Mouse (Mus musculus): ENCODE data around the gene Atp9a. TPM values are rescaled to one million over a fixed set of nuclear protein-coding genes. Genes with fewer than 3 reads are reported as not detected.

Atp9a gene
- polyA plus RNA-seq, 1 experiment from 2014 or later, result 24.1 TPM

DNA sequence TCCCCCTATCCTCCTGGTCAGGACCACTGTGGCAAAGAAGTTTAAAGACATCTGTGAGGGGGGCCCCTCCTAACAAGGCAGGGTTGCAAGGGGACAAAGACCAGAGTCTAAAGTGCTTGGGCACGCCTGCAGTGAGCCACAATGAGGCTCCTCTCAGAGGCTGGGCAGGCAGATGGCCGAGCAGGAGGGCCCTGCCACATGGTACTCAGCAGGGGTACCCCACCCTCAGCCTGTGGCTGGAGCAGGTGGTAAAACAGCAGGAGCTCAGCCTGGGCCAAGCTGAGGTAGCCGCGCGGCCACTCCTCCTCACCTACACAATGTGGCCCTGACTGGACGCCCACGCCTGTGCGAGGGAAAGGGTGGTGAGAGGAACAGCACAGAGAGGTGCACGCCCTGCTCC is 64.6 kb downstream of the Atp9a start:
- H3K4me2 ChIP-seq (replicated peaks; ENCODE audit: low read depth), result no peak overlapping the region
- no peak overlapping the region for H3K4me3 ChIP-seq (ENCODE audit: low read depth, low read length)
- H3K27ac ChIP-seq (replicated peaks), result no peak overlapping the region
- H3K27me3 ChIP-seq (ENCODE audit: control insufficient read depth, insufficient read depth, low read length), result no peaks in the 10 kb centered on the region
- peak; percentile 38 for ATAC-seq (ENCODE audit: low FRiP score, low TSS enrichment)
- no peak overlapping the region for H3K9ac ChIP-seq (ENCODE audit: low read length)
- no peak for DNase-seq (ENCODE audit: low spot score)
- H3K4me1 ChIP-seq (replicated peaks; ENCODE audit: control insufficient read depth, insufficient read depth), result no peaks in the 10 kb centered on the region
- WGBS, result 66% methylated on average over 9 of the region's 9 CpGs
- peaks cover 3% of the 10 kb centered on the region; the same call in 1 of the 2 replicates for H3K36me3 ChIP-seq (ENCODE audit: control insufficient read depth, insufficient read depth, low read length)
- TF ChIP-seq CTCF (IDR thresholded peaks at IDR 0.05; ENCODE audit: low read depth), result no peak
- no peak for TF ChIP-seq EP300 (optimal IDR thresholded peaks at IDR 0.05)
- no peaks in the 10 kb centered on the region for H3K9me3 ChIP-seq (ENCODE audit: control insufficient read depth, low read length)

DNA sequence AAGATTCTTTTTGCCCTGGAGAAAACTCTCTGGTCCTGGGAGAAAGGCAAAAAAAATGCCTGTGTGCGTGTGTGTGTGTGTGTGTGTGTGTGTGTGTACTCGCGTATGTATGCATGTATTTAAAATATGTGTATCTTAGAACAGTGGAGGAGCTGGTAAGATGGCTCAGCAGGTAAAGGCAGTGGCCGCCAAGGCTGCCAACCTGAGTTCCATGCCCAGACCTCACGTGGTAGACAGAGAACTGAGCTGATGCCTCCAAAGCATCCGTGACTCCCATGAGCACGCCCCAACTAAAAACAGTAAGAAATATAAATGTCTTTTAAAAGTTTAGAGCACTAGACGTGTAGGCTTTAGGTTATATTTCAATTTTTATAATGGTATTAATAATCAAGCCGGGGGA is 70.5 kb downstream of the Atp9a start:
- H3K4me1 ChIP-seq (replicated peaks; ENCODE audit: control insufficient read depth, insufficient read depth), result no peaks in the 10 kb centered on the region
- 90% methylated on average over 9 of the region's 9 CpGs for WGBS
- H3K9me3 ChIP-seq (ENCODE audit: control insufficient read depth, low read length), result no peaks in the 10 kb centered on the region
- no peak for TF ChIP-seq CTCF (IDR thresholded peaks at IDR 0.05; ENCODE audit: low read depth)
- no peak for TF ChIP-seq EP300 (optimal IDR thresholded peaks at IDR 0.05)
- DNase-seq (ENCODE audit: low spot score) (no peak), ATAC-seq (ENCODE audit: low FRiP score, low TSS enrichment) (no peak)
- no peak overlapping the region for H3K27ac ChIP-seq (replicated peaks)
- H3K27me3 ChIP-seq (ENCODE audit: control insufficient read depth, insufficient read depth, low read length), result no peaks in the 10 kb centered on the region
- H3K36me3 ChIP-seq (ENCODE audit: control insufficient read depth, insufficient read depth, low read length), result no peaks in the 10 kb centered on the region; the same call in none of the 2 replicates
- H3K4me3 ChIP-seq (ENCODE audit: low read depth, low read length), result no peak overlapping the region
- no peak overlapping the region for H3K4me2 ChIP-seq (replicated peaks; ENCODE audit: low read depth)
- no peak overlapping the region for H3K9ac ChIP-seq (ENCODE audit: low read length)

DNA sequence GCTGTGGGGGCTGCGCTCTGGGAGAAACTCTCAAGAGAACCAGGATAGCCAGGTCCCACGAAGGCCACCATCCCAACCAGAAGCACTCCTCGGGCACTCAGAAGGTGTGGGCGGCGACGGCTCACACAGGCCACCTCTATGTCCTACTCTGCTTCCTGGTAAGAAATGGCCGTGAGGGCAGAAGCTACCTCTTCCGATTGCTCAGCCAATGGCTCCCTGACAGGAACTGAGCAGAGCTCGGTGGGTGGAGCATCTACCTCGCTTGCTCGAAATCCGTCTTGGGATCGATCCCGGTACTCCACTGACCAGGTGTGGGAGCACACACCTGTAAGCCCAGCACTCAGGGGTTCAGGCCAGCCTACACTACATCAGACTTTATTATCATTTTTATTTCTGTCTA is 72.0 kb downstream of the Atp9a start:
- TF ChIP-seq EP300 (optimal IDR thresholded peaks at IDR 0.05) (no peak), CTCF (IDR thresholded peaks at IDR 0.05; ENCODE audit: low read depth) (no peak)
- Histone ChIP-seq H3K4me2 (replicated peaks; ENCODE audit: low read depth) (no peak overlapping the region), H3K36me3 (ENCODE audit: control insufficient read depth, insufficient read depth, low read length) (no peaks in the 10 kb centered on the region; the same call in none of the 2 replicates), H3K27me3 (ENCODE audit: control insufficient read depth, insufficient read depth, low read length) (no peaks in the 10 kb centered on the region), H3K4me3 (ENCODE audit: low read depth, low read length) (no peak overlapping the region), H3K4me1 (replicated peaks; ENCODE audit: control insufficient read depth, insufficient read depth) (no peaks in the 10 kb centered on the region), H3K9ac (ENCODE audit: low read length) (no peak overlapping the region), H3K9me3 (ENCODE audit: control insufficient read depth, low read length) (no peaks in the 10 kb centered on the region), H3K27ac (replicated peaks) (no peak overlapping the region)
- WGBS, result 87% methylated on average over 14 of the region's 14 CpGs
- ATAC-seq (ENCODE audit: low FRiP score, low TSS enrichment), result no peak
- DNase-seq (ENCODE audit: low spot score), result no peak

DNA sequence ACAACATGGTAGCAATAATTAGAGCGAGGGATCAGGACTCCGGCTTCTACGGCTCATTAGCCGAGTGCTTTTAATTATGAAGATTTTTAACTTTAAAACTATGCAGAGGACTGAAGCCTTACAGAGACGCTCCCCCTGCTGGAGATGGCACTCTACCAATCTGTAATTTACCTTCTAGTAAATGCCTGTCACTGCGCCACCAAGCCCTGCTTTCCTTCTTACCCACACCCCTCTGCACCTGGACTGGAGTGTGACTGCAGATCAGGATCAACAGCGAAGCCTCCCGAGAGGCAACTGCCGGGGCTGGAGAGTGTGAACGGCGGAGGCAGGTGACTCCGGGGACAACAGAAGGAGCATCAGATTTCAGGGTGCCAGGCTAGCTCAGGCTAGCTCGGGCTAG is 72.4 kb downstream of the Atp9a start:
- ATAC-seq (ENCODE audit: low FRiP score, low TSS enrichment), result no peak
- H3K4me2 ChIP-seq (replicated peaks; ENCODE audit: low read depth), result no peak overlapping the region
- H3K9me3 ChIP-seq (ENCODE audit: control insufficient read depth, low read length), result no peaks in the 10 kb centered on the region
- H3K27ac ChIP-seq (replicated peaks), result no peak overlapping the region
- no peak overlapping the region for H3K4me3 ChIP-seq (ENCODE audit: low read depth, low read length)
- H3K36me3 ChIP-seq (ENCODE audit: control insufficient read depth, insufficient read depth, low read length), result no peaks in the 10 kb centered on the region; the same call in none of the 2 replicates
- H3K4me1 ChIP-seq (replicated peaks; ENCODE audit: control insufficient read depth, insufficient read depth), result no peaks in the 10 kb centered on the region
- TF ChIP-seq CTCF (IDR thresholded peaks at IDR 0.05; ENCODE audit: low read depth) (peak; percentile 27; the same call in 1 of the 2 replicates), EP300 (optimal IDR thresholded peaks at IDR 0.05) (no peak)
- H3K9ac ChIP-seq (ENCODE audit: low read length), result no peak overlapping the region
- no peak for DNase-seq (ENCODE audit: low spot score)
- WGBS, result 72% methylated on average over 13 of the region's 13 CpGs
- no peaks in the 10 kb centered on the region for H3K27me3 ChIP-seq (ENCODE audit: control insufficient read depth, insufficient read depth, low read length)

DNA sequence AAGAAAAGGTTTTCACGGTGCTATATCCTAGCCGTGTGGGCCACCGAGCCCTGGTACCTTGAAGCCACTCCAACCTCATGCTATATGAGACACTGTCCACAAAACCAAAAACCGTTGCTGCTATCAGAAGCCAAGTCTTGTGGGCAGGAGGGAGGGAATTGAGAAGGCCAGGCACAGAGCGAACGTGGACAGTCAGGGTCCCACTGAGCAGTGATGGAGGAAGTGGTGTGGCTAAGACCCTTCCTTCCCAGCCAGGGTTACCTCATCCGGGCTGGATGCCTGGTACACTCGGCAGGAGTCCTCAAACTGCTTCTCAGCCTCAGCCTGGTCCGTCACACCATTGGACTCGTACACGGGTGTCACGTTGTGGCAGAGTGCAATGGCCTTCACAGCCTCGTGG is 74.5 kb downstream of the Atp9a start:
- Histone ChIP-seq H3K4me3 (ENCODE audit: low read depth, low read length) (no peak overlapping the region), H3K9me3 (ENCODE audit: control insufficient read depth, low read length) (no peaks in the 10 kb centered on the region), H3K27ac (replicated peaks) (no peak overlapping the region), H3K4me1 (replicated peaks; ENCODE audit: control insufficient read depth, insufficient read depth) (no peaks in the 10 kb centered on the region), H3K4me2 (replicated peaks; ENCODE audit: low read depth) (no peak overlapping the region), H3K36me3 (ENCODE audit: control insufficient read depth, insufficient read depth, low read length) (no peaks in the 10 kb centered on the region; the same call in 1 of the 2 replicates), H3K27me3 (ENCODE audit: control insufficient read depth, insufficient read depth, low read length) (no peaks in the 10 kb centered on the region), H3K9ac (ENCODE audit: low read length) (no peak overlapping the region)
- DNase-seq (ENCODE audit: low spot score) (no peak), ATAC-seq (ENCODE audit: low FRiP score, low TSS enrichment) (no peak)
- WGBS, result 86% methylated on average over 13 of the region's 13 CpGs
- TF ChIP-seq CTCF (IDR thresholded peaks at IDR 0.05; ENCODE audit: low read depth) (no peak), EP300 (optimal IDR thresholded peaks at IDR 0.05) (no peak)

DNA sequence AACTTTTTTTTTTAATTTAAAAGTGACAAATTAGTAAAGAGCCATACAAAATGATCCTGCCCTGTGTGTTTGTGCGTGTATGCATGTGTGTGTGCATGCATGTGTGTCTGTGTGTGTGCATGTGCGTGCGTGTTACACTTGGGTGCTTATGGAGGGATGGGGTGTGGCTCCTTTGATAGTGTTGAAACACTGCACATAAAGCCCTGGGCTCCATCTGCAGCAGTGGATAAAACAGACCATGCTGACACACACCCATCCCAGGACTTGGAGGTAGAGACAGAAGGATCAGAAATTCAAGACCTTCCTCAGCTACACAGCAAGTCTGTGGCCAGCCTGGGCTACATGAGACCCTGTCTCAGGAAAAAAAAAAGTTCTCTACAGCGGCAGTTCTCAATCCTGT is 76.5 kb downstream of the Atp9a start:
- TF ChIP-seq EP300 (optimal IDR thresholded peaks at IDR 0.05) (no peak), CTCF (IDR thresholded peaks at IDR 0.05; ENCODE audit: low read depth) (no peak)
- Histone ChIP-seq H3K27ac (replicated peaks) (no peak overlapping the region), H3K9ac (ENCODE audit: low read length) (no peak overlapping the region), H3K4me3 (ENCODE audit: low read depth, low read length) (no peak overlapping the region), H3K27me3 (ENCODE audit: control insufficient read depth, insufficient read depth, low read length) (no peaks in the 10 kb centered on the region), H3K9me3 (ENCODE audit: control insufficient read depth, low read length) (no peaks in the 10 kb centered on the region), H3K4me2 (replicated peaks; ENCODE audit: low read depth) (no peak overlapping the region), H3K4me1 (replicated peaks; ENCODE audit: control insufficient read depth, insufficient read depth) (no peaks in the 10 kb centered on the region), H3K36me3 (ENCODE audit: control insufficient read depth, insufficient read depth, low read length) (no peaks in the 10 kb centered on the region)
- 82% methylated on average over 4 of the region's 4 CpGs for WGBS
- ATAC-seq (ENCODE audit: low FRiP score, low TSS enrichment), result no peak
- no peak for DNase-seq (ENCODE audit: low spot score)

All from stomach, postnatal 0 days (tissue).